Mouse (Mus musculus) heart, embryonic 15.5 days (tissue): ENCODE measurements around the gene Klc2. TPM values are rescaled to one million over a fixed set of nuclear protein-coding genes. Genes with fewer than 3 reads are reported as not detected.
A peak's percentile ranks its signal among the peaks of the same experiment; 100 is the strongest.
"Not testable (repeated sequence)": the region's sequence is repeated elsewhere in the genome, so short reads cannot be mapped to it uniquely, and the experiment has no call there.

Source experiments
- ATAC-seq: fragments of 200-750 bp; cut with Nextera tagmentation; replicated peaks from 2 replicates; pipeline ENCODE4 v1.8.0; 2017; ENCODE audit warnings: low read depth, moderate TSS enrichment; ENCODE audit not compliant: insufficient number of reproducible peaks, insufficient read depth, low FRiP score
- H3K27ac ChIP-seq: fragments of 300-500 bp; sonication (generic); 2 replicates; pipeline ENCODE4 v1.5.1; 2015; ENCODE audit warnings: mild to moderate bottlenecking, inconsistent platforms
- H3K27me3 ChIP-seq: fragments of 300-500 bp; sonication (generic); 2 replicates; pipeline ENCODE4 v1.6.1; 2015; ENCODE audit warnings: inconsistent platforms
- H3K36me3 ChIP-seq: fragments of 300-500 bp; sonication (generic); 2 replicates; pipeline ENCODE4 v1.6.1; 2015; ENCODE audit warnings: mild to moderate bottlenecking, inconsistent platforms
- H3K4me1 ChIP-seq: fragments of 300-500 bp; sonication (generic); replicated peaks from 2 replicates; pipeline ENCODE4 v1.6.1; 2015; ENCODE audit warnings: inconsistent platforms
- H3K4me2 ChIP-seq: fragments of 300-500 bp; sonication (generic); 2 replicates; pipeline ENCODE4 v1.6.1; 2015; ENCODE audit warnings: inconsistent platforms, mild to moderate bottlenecking, moderate library complexity
- H3K4me3 ChIP-seq: fragments of 300-500 bp; sonication (generic); 2 replicates; pipeline ENCODE4 v1.5.1; 2015; ENCODE audit warnings: mild to moderate bottlenecking, inconsistent platforms
- H3K9ac ChIP-seq: fragments of 300-500 bp; sonication (generic); 2 replicates; pipeline ENCODE4 v1.6.1; 2015; ENCODE audit warnings: mild to moderate bottlenecking, inconsistent platforms
- H3K9me3 ChIP-seq: fragments of 300-500 bp; sonication (generic); replicated peaks from 2 replicates; pipeline ENCODE4 v1.6.1; 2016; ENCODE audit warnings: inconsistent platforms
- WGBS: fragments of 180-500 bp; shearing (Covaris S2); methylation state at CpG from one replicate; pipeline ENCODE4 v1.1.7; 2015; ENCODE audit warnings: mixed read lengths; 5-methylcytosine and 5-hydroxymethylcytosine counted together
- polyA plus RNA-seq: library from polyadenylated mRNA; unstranded; fragments of >200 nt; fragmentation: Nextera tagmentation; extraction: Ambion mirVana; gene quantifications from 2 replicates; pipeline ENCODE4 v1.2.1, GENCODE M21; 2015

Gene Klc2
- polyA plus RNA-seq, 1 experiment from 2014 or later, result 17.1 TPM

GRCm38 (mm10) chr19:5087884-5088728, 30.3 kb downstream of the Klc2 start, which contains the start of gene Yif1a:
Yif1a (plus strand) TSS chr19:5088538.
- peaks cover 25% of the 10 kb centered on the region for H3K36me3 ChIP-seq
- H3K27me3 ChIP-seq, result peaks cover 35% of the 10 kb centered on the region
- peak within 1 kb of the TSS; percentile 82 for H3K4me2 ChIP-seq
- H3K9me3 ChIP-seq, result no peaks in the 10 kb centered on the region
- peak within 1 kb of the TSS; percentile 74 for H3K9ac ChIP-seq
- H3K4me3 ChIP-seq, result peak within 1 kb of the TSS; percentile 71
- under 1% methylated on average over 58 of the region's 58 CpGs for WGBS
- peak within 1 kb of the TSS; percentile 82 for H3K27ac ChIP-seq
- peaks cover 29% of the 10 kb centered on the region for H3K4me1 ChIP-seq
- ATAC-seq, result peak; percentile 91

- Histone ChIP-seq H3K27me3 (peaks cover 51% of the 10 kb centered on the region), H3K36me3 (peaks cover 11% of the 10 kb centered on the region), H3K4me1 (peaks cover 29% of the 10 kb centered on the region)
- H3K9ac ChIP-seq, H3K4me2 ChIP-seq, H3K27ac ChIP-seq, ATAC-seq, H3K9me3 ChIP-seq, H3K4me3 ChIP-seq: not testable (repeated sequence)
- 52% methylated on average over 4 of the region's 4 CpGs for WGBS
These were observed 31.8 kb downstream of the Klc2 start for GRCm38 (mm10) chr19:5086533-5086932.

DNA sequence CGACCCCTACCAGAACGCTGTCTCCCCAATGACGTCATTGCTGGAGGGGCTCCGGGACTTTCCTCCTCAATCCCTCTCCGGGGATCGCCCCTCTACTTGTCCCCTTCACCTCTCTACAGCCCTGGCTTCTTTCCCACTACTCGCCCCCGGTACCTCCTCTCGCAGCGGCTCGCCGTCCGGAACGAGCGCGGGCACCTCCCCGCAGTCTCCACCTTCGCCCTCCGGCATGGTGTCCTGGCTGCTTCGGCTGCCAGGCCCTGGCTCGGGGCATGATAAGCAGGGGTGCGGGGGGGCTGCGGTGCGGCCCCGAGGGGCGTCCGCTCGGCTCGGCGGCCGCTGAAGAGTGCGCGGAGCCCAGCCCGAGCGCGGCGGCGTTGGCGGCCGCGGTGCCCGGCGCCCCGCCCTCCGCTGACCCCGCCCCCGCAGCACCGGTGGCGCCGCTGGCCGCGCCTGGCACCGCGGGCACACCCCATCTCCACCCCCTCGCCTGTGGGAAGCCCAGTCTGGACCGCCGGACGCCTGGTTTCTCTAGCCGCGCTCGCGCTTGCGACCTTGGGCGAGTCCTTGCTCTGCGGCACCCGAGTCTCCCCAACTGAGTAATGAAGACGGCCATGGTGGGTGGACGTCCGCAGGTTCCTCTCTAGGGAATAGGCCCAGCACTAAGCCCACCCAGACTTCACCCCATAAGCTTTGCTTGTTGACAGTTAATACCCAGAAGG, 33.1 kb downstream of the Klc2 start, which contains the start of gene Tmem151a:
Tmem151a (minus strand) TSS at position 387 of the 719 bp plus-strand sequence.
- Histone ChIP-seq H3K36me3 (0 out of 2 replicates have a peak, but pooled peaks cover under 1% of the 10 kb centered on the region), H3K4me2 (peak within 1 kb of the TSS; percentile 94), H3K9ac (peak within 1 kb of the TSS; percentile 60), H3K27me3 (peaks cover 63% of the 10 kb centered on the region), H3K27ac (no peak within 1 kb of the TSS), H3K4me1 (peaks cover 29% of the 10 kb centered on the region), H3K9me3 (no peaks in the 10 kb centered on the region), H3K4me3 (peak within 1 kb of the TSS; percentile 60)
- under 1% methylated on average over 69 of the region's 69 CpGs for WGBS
- no peak for ATAC-seq

DNA sequence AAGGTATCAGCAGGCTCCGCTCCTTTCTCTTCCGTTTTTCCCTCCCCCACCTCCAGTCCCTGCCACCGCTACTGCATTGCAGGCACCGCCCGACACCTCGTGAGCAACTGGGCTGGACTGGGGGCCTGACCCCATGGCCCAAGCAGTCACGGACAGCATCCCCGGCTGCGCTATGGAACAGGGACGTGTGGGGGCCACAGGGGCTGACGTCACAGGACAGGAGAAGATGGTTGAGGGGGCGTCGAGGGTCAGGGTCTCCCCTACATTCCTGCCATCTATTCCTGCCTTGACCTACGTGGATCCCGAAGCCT, 33.6 kb downstream of the Klc2 start:
- no peak overlapping the region for H3K27ac ChIP-seq
- WGBS, result 3% methylated on average over 15 of the region's 15 CpGs

DNA sequence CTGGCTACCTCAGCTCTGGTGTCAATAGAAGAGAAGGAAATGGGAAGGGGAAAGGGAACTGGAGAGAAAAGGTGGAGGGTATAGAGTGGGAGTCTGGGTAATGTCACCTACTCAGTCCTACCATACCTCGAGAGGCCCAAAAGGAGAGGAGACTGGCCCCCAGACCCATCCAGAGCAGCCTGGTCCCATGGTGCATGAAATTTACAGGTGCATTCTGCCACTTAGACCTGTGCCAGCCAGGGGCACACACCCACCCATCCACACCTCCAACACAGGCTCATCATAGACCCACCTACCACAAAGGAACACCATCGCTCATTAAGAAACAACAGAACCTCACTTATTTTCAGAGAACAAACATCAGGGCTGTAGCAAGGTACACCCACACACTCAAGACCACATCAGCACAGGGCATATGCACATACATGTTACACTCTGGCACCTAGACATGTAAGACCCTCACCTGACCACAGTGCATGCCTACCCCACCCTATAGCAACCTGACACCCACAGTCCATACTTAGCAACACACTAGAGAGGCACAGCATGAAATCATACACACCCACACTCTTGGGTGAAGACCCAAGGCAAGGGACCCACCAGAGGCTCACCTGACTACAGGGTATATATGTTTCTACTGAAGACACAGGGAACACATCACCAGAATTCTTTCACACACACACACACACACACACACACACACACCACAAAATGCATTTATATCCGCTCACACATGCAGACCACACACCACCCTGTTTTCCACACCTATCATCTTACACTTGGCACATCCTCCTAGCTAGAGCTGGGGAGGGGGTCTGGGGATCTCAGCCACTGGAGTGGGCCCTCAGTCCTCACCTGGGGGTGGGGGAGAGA, 34.2 kb downstream of the Klc2 start:
- H3K27me3 ChIP-seq, result peaks cover 74% of the 10 kb centered on the region
- peaks cover 25% of the 10 kb centered on the region for H3K4me1 ChIP-seq
- WGBS, result 47% methylated on average over 3 of the region's 3 CpGs
- H3K36me3 ChIP-seq, result no peaks in the 10 kb centered on the region
- no peak overlapping the region for H3K9ac ChIP-seq
- peak overlapping the region; percentile 94 for H3K4me2 ChIP-seq
- H3K4me3 ChIP-seq, result peak overlapping the region; percentile 60; the same call in 1 of the 2 replicates
- no peak for ATAC-seq
- H3K9me3 ChIP-seq, result no peaks in the 10 kb centered on the region
- H3K27ac ChIP-seq, result no peak overlapping the region

More for the DNA sequence above, 33.6 kb downstream of the Klc2 start:
- Histone ChIP-seq H3K4me3 (peak overlapping the region; percentile 60), H3K4me1 (peaks cover 29% of the 10 kb centered on the region), H3K9me3 (no peaks in the 10 kb centered on the region), H3K9ac (peak overlapping the region; percentile 60; the same call in 1 of the 2 replicates), H3K36me3 (no peaks in the 10 kb centered on the region), H3K27me3 (peaks cover 68% of the 10 kb centered on the region), H3K4me2 (peak overlapping the region; percentile 94)
- ATAC-seq, result no peak

DNA sequence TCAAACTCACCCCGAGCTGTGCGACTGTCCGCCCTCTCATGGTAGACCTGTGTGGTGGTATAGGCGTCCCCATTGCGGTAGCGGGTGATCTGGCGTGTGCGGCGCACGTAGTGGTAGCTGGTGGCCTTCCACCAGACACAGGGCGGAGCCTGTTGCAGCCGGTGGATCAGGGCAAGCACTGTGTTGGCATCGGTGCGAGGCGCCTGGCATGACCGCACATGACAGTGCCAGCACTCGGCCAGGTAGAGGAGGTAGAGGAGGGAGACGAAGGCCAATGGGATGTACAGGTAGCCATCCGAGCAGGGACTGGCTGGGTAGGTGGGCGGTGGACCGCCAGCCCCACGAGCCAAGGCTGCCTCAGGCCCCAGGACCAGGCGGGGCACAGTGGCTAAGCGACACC, 35.8 kb downstream of the Klc2 start:
- Histone ChIP-seq H3K4me3 (no peak overlapping the region), H3K27me3 (peaks cover 78% of the 10 kb centered on the region), H3K36me3 (no peaks in the 10 kb centered on the region), H3K4me1 (peaks cover 18% of the 10 kb centered on the region), H3K9ac (no peak overlapping the region), H3K9me3 (no peaks in the 10 kb centered on the region), H3K4me2 (no peak overlapping the region), H3K27ac (no peak overlapping the region)
- ATAC-seq, result no peak
- WGBS, result 64% methylated on average over 24 of the region's 24 CpGs

- Histone ChIP-seq H3K4me2 (no peak overlapping the region), H3K4me1 (peaks cover 13% of the 10 kb centered on the region), H3K27ac (no peak overlapping the region), H3K9ac (no peak overlapping the region), H3K36me3 (no peaks in the 10 kb centered on the region), H3K9me3 (no peaks in the 10 kb centered on the region), H3K4me3 (no peak overlapping the region), H3K27me3 (peaks cover 78% of the 10 kb centered on the region)
- WGBS, result 64% methylated on average over 18 of the region's 18 CpGs
- ATAC-seq, result no peak
These were observed 36.4 kb downstream of the Klc2 start for GRCm38 (mm10) chr19:5082005-5082404.

DNA sequence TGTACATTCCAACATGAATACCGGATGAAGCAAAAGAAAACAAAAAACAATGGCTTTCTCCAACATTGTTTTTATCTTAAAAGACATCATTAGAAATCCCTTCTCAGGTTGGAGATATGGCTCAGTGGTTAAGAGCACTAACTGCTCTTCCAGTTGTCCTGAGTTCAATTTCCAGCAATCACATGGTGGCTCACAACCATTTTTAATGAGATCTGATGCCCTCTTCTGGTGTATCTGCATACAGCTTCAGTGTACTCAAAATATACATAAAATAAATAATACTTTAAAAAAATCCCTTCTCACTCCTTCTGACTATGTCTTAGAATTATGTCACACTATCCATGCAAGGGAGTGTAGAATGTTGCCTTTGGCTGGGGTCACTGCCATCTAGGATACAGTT, 39.1 kb downstream of the Klc2 start:
- Histone ChIP-seq H3K36me3 (no peaks in the 10 kb centered on the region), H3K9ac (no peak overlapping the region), H3K27me3 (peaks cover 62% of the 10 kb centered on the region), H3K4me1 (no peaks in the 10 kb centered on the region), H3K9me3 (no peaks in the 10 kb centered on the region), H3K27ac (no peak overlapping the region), H3K4me3 (no peak overlapping the region), H3K4me2 (no peak overlapping the region)
- no peak for ATAC-seq
- 85% methylated on average over 1 of the region's 1 CpGs for WGBS

DNA sequence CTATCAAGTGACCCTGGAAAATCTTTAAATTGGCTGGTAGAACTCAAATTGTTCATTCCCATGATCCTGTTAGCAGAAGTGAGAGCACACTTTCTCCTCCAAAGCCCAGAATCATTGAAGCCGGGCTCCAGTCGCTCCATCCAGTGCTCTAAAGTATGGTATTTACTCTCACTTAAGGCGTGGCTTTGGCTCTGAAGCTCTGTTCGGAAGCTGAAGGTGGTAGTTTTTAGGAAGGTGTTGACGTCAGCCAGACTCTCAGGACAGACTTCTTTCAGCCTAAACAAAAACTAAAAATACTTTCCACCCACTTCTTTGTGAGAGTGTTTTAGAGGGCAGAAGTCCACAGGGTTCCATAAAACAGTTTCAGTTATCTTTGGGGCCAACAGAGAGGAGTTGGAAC, 44.8 kb downstream of the Klc2 start:
- Histone ChIP-seq H3K27ac (no peak overlapping the region), H3K4me2 (no peak overlapping the region), H3K9me3 (no peaks in the 10 kb centered on the region), H3K36me3 (no peaks in the 10 kb centered on the region), H3K9ac (no peak overlapping the region), H3K4me1 (peaks cover 35% of the 10 kb centered on the region), H3K27me3 (peaks cover 41% of the 10 kb centered on the region), H3K4me3 (no peak overlapping the region; the same call in 1 of the 2 replicates)
- 33% methylated on average over 5 of the region's 5 CpGs for WGBS
- ATAC-seq, result no peak

DNA sequence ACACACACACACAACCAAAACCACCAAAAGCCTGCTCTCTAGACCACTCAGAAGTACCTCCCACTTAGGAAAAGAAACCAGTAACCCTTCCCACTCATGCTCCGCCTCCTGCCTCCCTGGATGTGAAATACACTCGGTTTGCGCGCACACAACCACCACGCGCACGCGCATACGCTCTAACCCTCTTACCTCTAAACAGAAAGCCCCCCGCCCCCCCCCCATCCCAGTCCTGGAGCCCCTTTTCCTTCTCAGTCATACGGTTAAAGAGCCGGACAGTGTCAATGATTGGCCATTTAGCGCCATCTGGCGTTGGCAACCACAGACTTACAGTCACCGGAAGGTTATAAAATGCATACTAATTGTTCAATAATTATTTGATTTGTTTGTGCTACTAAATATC, 45.3 kb downstream of the Klc2 start:
- Histone ChIP-seq H3K4me2 (peak overlapping the region; percentile 94), H3K4me3 (peak overlapping the region; percentile 51), H3K27ac (peak overlapping the region; percentile 67; the same call in 1 of the 2 replicates), H3K4me1 (peaks cover 40% of the 10 kb centered on the region), H3K27me3 (peaks cover 39% of the 10 kb centered on the region), H3K36me3 (no peaks in the 10 kb centered on the region), H3K9me3 (no peaks in the 10 kb centered on the region), H3K9ac (no peak overlapping the region)
- WGBS, result 1% methylated on average over 15 of the region's 15 CpGs
- ATAC-seq, result no peak
